Mouse (Mus musculus): ENCODE measurements at regions not wholly inside any gene's neighbourhood (a gene's known extent, or its start where the extent isn't known, plus 50 kb on each side); places are given as distances from the start of the nearest gene placed in this dataset.

- Histone ChIP-seq H3K27me3 (no peaks in the 10 kb centered on the region), H3K9me3 (no peaks in the 10 kb centered on the region), H3K4me1 (no peaks in the 10 kb centered on the region), H3K9ac (no peak overlapping the region), H3K36me3 (no peaks in the 10 kb centered on the region), H3K27ac (no peak overlapping the region), H3K4me3 (no peak overlapping the region), H3K4me2 (replicated peaks) (no peak overlapping the region)
- ATAC-seq (ENCODE audit: insufficient number of reproducible peaks, insufficient read depth, low FRiP score, low TSS enrichment): no peak
Measured at GRCm38 (mm10) chr10:96442165-96442564, 174.6 kb upstream of the Btg1 start.

- no peaks in the 10 kb centered on the region for H3K27me3 ChIP-seq
- 89% methylated on average over 4 of the region's 4 CpGs for WGBS
- no peaks in the 10 kb centered on the region for H3K36me3 ChIP-seq
- no peak overlapping the region for H3K4me3 ChIP-seq
- H3K9ac ChIP-seq: no peak overlapping the region
- H3K9me3 ChIP-seq: no peaks in the 10 kb centered on the region
- H3K4me1 ChIP-seq: no peaks in the 10 kb centered on the region
- H3K4me2 ChIP-seq (replicated peaks): no peak overlapping the region
- ATAC-seq (ENCODE audit: insufficient number of reproducible peaks, insufficient read depth, low FRiP score, low TSS enrichment): no peak
- no peak overlapping the region for H3K27ac ChIP-seq
Measured at GRCm38 (mm10) chr10:96450266-96450665, 166.5 kb upstream of the Btg1 start.

GRCm38 (mm10) chr10:96454857-96455256, 161.9 kb upstream of the Btg1 start:
- 92% methylated on average over 6 of the region's 6 CpGs for WGBS
- H3K27me3 ChIP-seq: no peaks in the 10 kb centered on the region
- no peak for ATAC-seq (ENCODE audit: insufficient number of reproducible peaks, insufficient read depth, low FRiP score, low TSS enrichment)
- no peaks in the 10 kb centered on the region for H3K36me3 ChIP-seq
- H3K27ac ChIP-seq: no peak overlapping the region
- H3K9ac ChIP-seq: no peak overlapping the region
- no peaks in the 10 kb centered on the region for H3K9me3 ChIP-seq
- no peak overlapping the region for H3K4me3 ChIP-seq
- no peak overlapping the region for H3K4me2 ChIP-seq (replicated peaks)
- peaks cover 7% of the 10 kb centered on the region; the same call in 1 of the 2 replicates for H3K4me1 ChIP-seq

- WGBS: 50% methylated on average over 4 of the region's 4 CpGs
- Histone ChIP-seq H3K9ac (no peak overlapping the region), H3K27me3 (no peaks in the 10 kb centered on the region), H3K9me3 (no peaks in the 10 kb centered on the region), H3K4me2 (replicated peaks) (no peak overlapping the region), H3K27ac (no peak overlapping the region), H3K4me3 (no peak overlapping the region), H3K36me3 (no peaks in the 10 kb centered on the region), H3K4me1 (peaks cover 22% of the 10 kb centered on the region)
- no peak for ATAC-seq (ENCODE audit: insufficient number of reproducible peaks, insufficient read depth, low FRiP score, low TSS enrichment)
Measured at GRCm38 (mm10) chr10:96458551-96458950, 158.3 kb upstream of the Btg1 start.

- Histone ChIP-seq H3K4me2 (replicated peaks) (no peak overlapping the region), H3K27me3 (no peaks in the 10 kb centered on the region), H3K9me3 (no peaks in the 10 kb centered on the region), H3K27ac (peak overlapping the region; percentile 75; the same call in 1 of the 2 replicates), H3K9ac (no peak overlapping the region), H3K4me3 (no peak overlapping the region), H3K4me1 (peaks cover 22% of the 10 kb centered on the region), H3K36me3 (no peaks in the 10 kb centered on the region)
- 85% methylated on average over 3 of the region's 3 CpGs for WGBS
- ATAC-seq (ENCODE audit: insufficient number of reproducible peaks, insufficient read depth, low FRiP score, low TSS enrichment): no peak
Measured at GRCm38 (mm10) chr10:96459186-96459585, 157.6 kb upstream of the Btg1 start.

- Histone ChIP-seq H3K4me3 (no peak overlapping the region), H3K27me3 (no peaks in the 10 kb centered on the region), H3K4me1 (peaks cover 22% of the 10 kb centered on the region), H3K9me3 (no peaks in the 10 kb centered on the region), H3K9ac (no peak overlapping the region), H3K36me3 (no peaks in the 10 kb centered on the region), H3K4me2 (replicated peaks) (peak overlapping the region; percentile 23; the same call in 1 of the 2 replicates), H3K27ac (peak overlapping the region; percentile 75)
- WGBS: 42% methylated on average over 9 of the region's 9 CpGs
- ATAC-seq (ENCODE audit: insufficient number of reproducible peaks, insufficient read depth, low FRiP score, low TSS enrichment): no peak
Measured at GRCm38 (mm10) chr10:96460151-96460550, 156.7 kb upstream of the Btg1 start.

- 19% methylated on average over 10 of the region's 10 CpGs for WGBS
- Histone ChIP-seq H3K27ac (peak overlapping the region; percentile 75), H3K4me1 (peaks cover 22% of the 10 kb centered on the region), H3K27me3 (no peaks in the 10 kb centered on the region), H3K4me2 (replicated peaks) (peak overlapping the region; percentile 23), H3K9ac (no peak overlapping the region), H3K4me3 (no peak overlapping the region), H3K36me3 (no peaks in the 10 kb centered on the region), H3K9me3 (no peaks in the 10 kb centered on the region)
- peak; percentile 81 for ATAC-seq (ENCODE audit: insufficient number of reproducible peaks, insufficient read depth, low FRiP score, low TSS enrichment)
Measured at GRCm38 (mm10) chr10:96460617-96461338, 156.0 kb upstream of the Btg1 start.

GRCm38 (mm10) chr10:96465967-96466366, 150.8 kb upstream of the Btg1 start:
- 77% methylated on average over 6 of the region's 6 CpGs for WGBS
- Histone ChIP-seq H3K9ac (no peak overlapping the region), H3K27me3 (no peaks in the 10 kb centered on the region), H3K4me2 (replicated peaks) (no peak overlapping the region), H3K4me3 (no peak overlapping the region), H3K27ac (no peak overlapping the region), H3K4me1 (peaks cover 5% of the 10 kb centered on the region), H3K9me3 (no peaks in the 10 kb centered on the region), H3K36me3 (no peaks in the 10 kb centered on the region)
- no peak for ATAC-seq (ENCODE audit: insufficient number of reproducible peaks, insufficient read depth, low FRiP score, low TSS enrichment)

- no peaks in the 10 kb centered on the region for H3K4me1 ChIP-seq
- H3K27me3 ChIP-seq: no peaks in the 10 kb centered on the region
- H3K9me3 ChIP-seq: no peaks in the 10 kb centered on the region
- no peaks in the 10 kb centered on the region for H3K36me3 ChIP-seq
- no peak overlapping the region for H3K4me3 ChIP-seq
- H3K4me2 ChIP-seq (replicated peaks): no peak overlapping the region
- no peak for ATAC-seq (ENCODE audit: insufficient number of reproducible peaks, insufficient read depth, low FRiP score, low TSS enrichment)
- WGBS: 89% methylated on average over 3 of the region's 3 CpGs
- H3K27ac ChIP-seq: peak overlapping the region; percentile 17; the same call in 1 of the 2 replicates
- no peak overlapping the region for H3K9ac ChIP-seq
Measured at GRCm38 (mm10) chr10:96466845-96467244, 150.0 kb upstream of the Btg1 start.

- Histone ChIP-seq H3K9me3 (no peaks in the 10 kb centered on the region), H3K4me1 (no peaks in the 10 kb centered on the region), H3K4me3 (no peak overlapping the region), H3K27me3 (no peaks in the 10 kb centered on the region), H3K27ac (no peak overlapping the region), H3K4me2 (replicated peaks) (no peak overlapping the region), H3K36me3 (no peaks in the 10 kb centered on the region), H3K9ac (no peak overlapping the region)
- no peak for ATAC-seq (ENCODE audit: insufficient number of reproducible peaks, insufficient read depth, low FRiP score, low TSS enrichment)
- 68% methylated on average over 4 of the region's 4 CpGs for WGBS
Measured at GRCm38 (mm10) chr10:96467661-96468060, 149.1 kb upstream of the Btg1 start.

GRCm38 (mm10) chr10:96471523-96471922, 145.3 kb upstream of the Btg1 start:
- Histone ChIP-seq H3K4me3 (no peak overlapping the region), H3K27me3 (no peaks in the 10 kb centered on the region), H3K9ac (no peak overlapping the region), H3K36me3 (no peaks in the 10 kb centered on the region), H3K27ac (no peak overlapping the region), H3K4me1 (0 out of 2 replicates have a peak, but pooled peaks cover 3% of the 10 kb centered on the region), H3K4me2 (replicated peaks) (no peak overlapping the region), H3K9me3 (no peaks in the 10 kb centered on the region)
- no peak for ATAC-seq (ENCODE audit: insufficient number of reproducible peaks, insufficient read depth, low FRiP score, low TSS enrichment)

- H3K4me2 ChIP-seq (replicated peaks): no peak overlapping the region
- WGBS: 82% methylated on average over 12 of the region's 12 CpGs
Measured at GRCm38 (mm10) chr10:96479350-96479749, 137.5 kb upstream of the Btg1 start.

More at GRCm38 (mm10) chr10:96479350-96479749, 137.5 kb upstream of the Btg1 start:
- Histone ChIP-seq H3K9me3 (no peaks in the 10 kb centered on the region), H3K9ac (no peak overlapping the region), H3K4me3 (no peak overlapping the region), H3K36me3 (no peaks in the 10 kb centered on the region), H3K27ac (no peak overlapping the region), H3K27me3 (no peaks in the 10 kb centered on the region), H3K4me1 (peaks cover 14% of the 10 kb centered on the region)
- no peak for ATAC-seq (ENCODE audit: insufficient number of reproducible peaks, insufficient read depth, low FRiP score, low TSS enrichment)
